Mouse (Mus musculus): ENCODE measurements around the gene Pla2g3.

The Pla2g3 gene

DNA sequence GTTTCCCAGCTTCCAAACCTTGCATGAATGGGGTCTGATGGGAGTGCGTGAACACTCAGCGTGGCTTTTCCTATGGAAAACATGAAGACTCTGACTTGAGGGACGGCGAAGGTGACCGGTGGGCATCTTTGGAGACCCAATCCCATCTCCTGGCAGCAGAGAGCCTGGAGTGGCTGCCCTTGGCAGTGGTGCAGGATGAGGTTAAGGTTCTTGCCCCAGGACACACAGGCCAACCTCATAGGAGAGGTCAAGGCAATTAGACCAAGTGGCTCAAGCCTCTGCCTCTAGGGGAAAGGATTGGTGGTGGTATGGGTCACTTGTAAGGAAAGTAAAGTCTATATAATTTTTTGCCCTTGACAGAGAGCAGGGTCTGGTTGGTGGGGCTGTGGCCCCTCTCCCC lies 48.0 kb downstream of the Pla2g3 start:
- in situ Hi-C loops (cut with MboI, MseI) = no loop called here

GRCm38 (mm10) chr11:3536745-3537333 lies 48.8 kb downstream of the Pla2g3 start:
- in situ Hi-C loops (cut with MboI, MseI) = no loop called here

GRCm38 (mm10) chr11:3537711-3538110 lies 49.6 kb downstream of the Pla2g3 start:
- in situ Hi-C loops (cut with MboI, MseI) = no loop called here

GRCm38 (mm10) chr11:3538341-3538740 lies 50.3 kb downstream of the Pla2g3 start:
- in situ Hi-C loops (cut with MboI, MseI) = no loop called here

DNA sequence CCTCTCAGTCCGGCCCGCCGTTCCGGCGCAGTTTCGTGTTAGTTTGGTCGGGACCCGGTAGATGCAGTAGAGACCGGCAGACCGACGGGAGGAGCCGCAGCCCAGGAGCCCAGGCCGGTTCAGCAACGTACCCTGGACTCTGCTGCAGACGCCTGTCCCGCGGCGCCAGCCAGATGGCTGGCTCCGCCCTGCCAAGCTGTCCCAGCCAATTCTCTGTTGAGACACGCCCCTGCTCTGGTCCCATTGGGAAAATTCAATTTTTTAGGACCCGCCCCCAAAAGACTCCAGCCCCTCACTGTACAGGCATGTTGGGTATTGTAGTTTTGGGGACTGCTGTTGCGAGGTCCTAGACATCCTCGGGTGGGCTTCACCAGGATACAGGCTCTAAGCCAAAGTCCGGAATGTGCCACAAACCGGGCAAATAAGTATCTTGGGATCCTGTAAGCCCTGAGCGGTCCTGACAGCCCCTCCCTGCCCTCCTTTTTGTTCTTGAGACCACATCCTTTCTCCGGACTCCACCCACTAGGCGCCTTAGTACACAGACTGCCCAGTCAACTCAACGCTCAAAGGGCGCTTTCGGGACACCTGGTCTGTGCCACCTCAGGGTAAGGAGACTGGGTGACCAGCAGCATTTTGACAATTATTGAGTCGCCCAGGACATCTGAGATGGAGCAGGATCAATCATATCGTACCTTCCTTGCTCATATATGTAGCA lies 51.2 kb downstream of the Pla2g3 start:
- in situ Hi-C loops (cut with MboI, MseI) = no loop called here

GRCm38 (mm10) chr11:3539826-3540196 lies 51.7 kb downstream of the Pla2g3 start:
- in situ Hi-C loops (cut with MboI, MseI) = no loop called here

DNA sequence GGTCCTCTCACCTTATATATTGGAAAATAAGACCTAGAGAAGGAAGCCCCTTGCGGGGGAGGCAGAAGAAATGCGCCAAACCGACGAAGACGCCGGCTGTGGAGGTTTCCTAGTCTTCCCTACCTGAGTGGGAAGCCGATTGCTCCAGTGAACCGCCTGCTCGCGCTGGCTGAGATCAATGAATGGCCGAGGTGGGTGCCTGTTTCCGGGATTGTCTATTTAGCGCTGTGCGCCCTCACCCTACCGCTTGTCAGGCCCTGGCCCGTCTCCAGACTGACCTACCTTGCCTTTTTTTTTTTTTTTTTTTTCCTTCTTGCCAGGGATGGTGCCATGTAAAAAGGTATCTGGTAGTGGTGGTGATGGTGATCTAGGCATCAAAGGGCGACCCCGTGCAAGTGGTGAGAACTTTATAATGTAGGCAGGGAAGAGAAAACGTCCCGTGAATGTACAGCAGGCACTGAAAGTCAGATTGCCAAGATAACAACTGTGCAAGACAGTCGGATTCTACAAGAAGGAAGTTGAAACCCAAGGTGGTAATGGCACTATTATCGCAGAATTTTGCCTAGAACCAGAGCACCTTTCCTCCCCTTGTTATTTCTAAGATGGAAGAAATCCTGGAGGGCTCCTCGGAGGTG lies 52.5 kb downstream of the Pla2g3 start, which contains the start of gene Smtn:
TSS of gene Smtn (minus strand) at position 162 of the 635 bp plus-strand sequence.
- in situ Hi-C loops (cut with MboI, MseI) = no loop called here

DNA sequence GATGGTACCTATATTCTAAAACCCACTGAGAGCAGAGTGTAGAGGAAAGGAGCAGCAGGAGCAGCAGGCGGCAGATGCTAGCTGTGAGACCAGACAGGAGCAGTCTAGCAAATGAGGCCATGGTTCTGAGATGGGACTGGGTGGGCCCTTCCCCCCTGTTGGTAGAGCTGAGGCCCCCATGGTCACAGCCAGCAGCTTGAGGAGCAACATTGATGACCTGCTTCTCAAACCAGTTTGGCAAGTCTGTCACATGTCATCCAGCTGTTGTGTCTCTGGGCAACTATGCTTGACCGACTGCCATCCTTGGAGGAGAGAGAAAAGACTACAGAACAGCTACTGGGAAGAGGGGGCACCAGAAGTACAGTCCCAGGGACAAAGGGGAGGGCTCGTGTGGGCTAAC lies 53.8 kb downstream of the Pla2g3 start:
- in situ Hi-C loops (cut with MboI, MseI) = no loop called here

DNA sequence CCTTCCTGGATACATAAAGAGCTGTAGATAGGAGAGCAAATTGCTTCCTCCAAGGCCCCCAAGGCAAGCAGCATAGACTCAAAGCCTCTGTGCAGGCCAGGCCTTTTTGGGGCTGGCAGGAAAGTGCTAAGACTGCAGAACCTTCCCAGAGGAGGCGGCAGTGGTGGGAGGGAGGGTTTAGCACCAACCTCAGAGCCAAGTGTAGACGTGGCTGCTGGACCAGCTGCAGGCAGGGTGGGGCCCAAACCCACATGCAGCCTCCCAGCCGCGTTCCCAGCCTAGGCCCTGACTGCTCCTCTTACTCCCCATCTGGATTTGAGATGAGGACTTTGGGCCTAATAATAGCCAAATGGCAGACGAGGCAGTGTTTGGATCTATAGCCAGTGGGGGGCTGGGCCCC lies 54.9 kb downstream of the Pla2g3 start:
- in situ Hi-C loops (cut with MboI, MseI) = no loop called here

GRCm38 (mm10) chr11:3544409-3544808 lies 56.3 kb downstream of the Pla2g3 start:
- in situ Hi-C loops (cut with MboI, MseI) = no loop called here

- in situ Hi-C loops (cut with MboI, MseI) = no loop called here
Observed at GRCm38 (mm10) chr11:3545531-3546241, 57.6 kb downstream of the Pla2g3 start.

GRCm38 (mm10) chr11:3546242-3546562 lies 58.1 kb downstream of the Pla2g3 start:
- in situ Hi-C loops (cut with MboI, MseI) = no loop called here

DNA sequence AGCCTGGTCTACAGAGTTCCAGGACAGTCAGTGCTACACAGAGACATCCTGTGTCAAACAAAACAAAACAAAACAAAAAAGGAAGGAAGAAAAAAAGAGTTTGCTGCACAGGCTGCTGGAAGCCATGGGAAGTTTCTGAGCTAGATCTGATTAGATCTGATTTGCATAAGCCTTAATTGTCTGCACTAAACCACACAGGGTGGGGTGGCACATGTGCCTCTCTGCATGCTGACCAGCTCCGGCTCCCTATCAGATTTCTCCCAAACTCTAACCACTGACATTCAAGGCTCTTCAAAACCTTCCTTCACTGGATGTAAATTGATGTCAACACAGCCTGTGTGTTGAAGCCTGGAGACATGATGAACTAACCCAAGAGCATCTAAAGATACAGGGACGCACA lies 59.0 kb downstream of the Pla2g3 start:
- in situ Hi-C loops (cut with MboI, MseI) = no loop called here

- in situ Hi-C loops (cut with MboI, MseI) = no loop called here
Observed at GRCm38 (mm10) chr11:3547969-3548368, 59.9 kb downstream of the Pla2g3 start.

GRCm38 (mm10) chr11:3548564-3549295 lies 60.6 kb downstream of the Pla2g3 start:
- in situ Hi-C loops (cut with MboI, MseI) = no loop called here
